Mouse (Mus musculus) erythroblast, embryonic 14.5 days (primary cell): ENCODE data around the gene Egfem1.

Source experiments
- GATA1 ChIP-seq: IDR thresholded peaks from 2 replicates; pipeline ENCODE4 v1.6.1; 2012; ENCODE audit warnings: low read length, inconsistent platforms, mixed read lengths
- TAL1 ChIP-seq: IDR thresholded peaks from 3 replicates; pipeline ENCODE4 v1.6.1; 2012; ENCODE audit warnings: low read length, inconsistent platforms, mixed read lengths

DNA sequence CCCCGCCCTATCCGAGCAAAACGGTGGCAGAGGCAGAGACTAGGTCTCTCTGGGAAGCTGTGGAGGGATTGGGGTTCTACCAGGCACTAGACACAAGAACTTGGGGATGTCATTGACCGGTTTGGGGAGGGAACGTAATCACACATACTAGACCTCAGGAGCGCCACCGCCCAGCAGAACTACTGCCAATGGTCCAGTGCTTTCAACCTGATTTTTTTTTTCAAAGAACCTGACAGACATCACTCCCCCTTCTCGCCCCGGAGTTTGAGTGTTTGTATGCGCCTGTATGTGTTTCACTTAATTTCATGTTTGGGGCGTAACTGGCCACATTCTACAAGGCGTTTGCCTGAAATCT is 1.1 kb downstream of the Egfem1 start:
- no peak for TF ChIP-seq GATA1
- TF ChIP-seq TAL1 = no peak
